Mouse (Mus musculus) T-helper 1 cell (primary cell): ENCODE data around the gene Fut2.

Experiments
- in situ Hi-C: fragments of 300-600 bp; cut with MboI, MseI; formaldehyde crosslinking; loops from one replicate; pipeline ENCODE4 v1.15.1; 2025; ENCODE audit warnings: high pct_unique_total_duplicates

Gene Fut2

DNA sequence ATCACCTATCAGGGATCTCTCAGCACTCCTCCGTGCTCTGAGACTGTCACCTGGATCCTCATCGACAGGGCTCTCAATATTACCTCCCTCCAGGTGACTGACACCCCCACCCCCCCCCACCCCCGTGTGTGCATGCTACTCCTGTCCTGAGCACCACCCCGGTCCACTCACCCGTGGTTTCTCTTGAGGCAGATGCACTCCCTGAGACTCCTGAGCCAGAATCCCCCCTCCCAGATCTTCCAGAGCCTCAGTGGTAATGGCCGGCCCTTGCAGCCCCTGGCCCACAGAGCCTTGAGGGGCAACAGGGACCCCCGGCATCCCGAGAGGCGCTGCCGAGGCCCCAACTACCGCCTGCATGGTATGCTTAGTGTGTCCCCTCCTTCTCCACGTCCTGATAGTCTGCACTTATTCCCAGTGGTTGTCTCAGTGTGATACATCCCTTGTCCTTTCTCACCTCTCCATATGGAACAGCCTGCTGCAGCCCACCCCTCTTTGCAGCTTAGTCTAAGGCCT, 37.4 kb upstream of the Fut2 start:
- in situ Hi-C loops = loop anchor here (10.0 kb wide), 1 partner anchor 809 kb away; the partner anchor contains the start of genes Fuz and Med25

GRCm38 (mm10) chr7:45702809-45703520, 36.8 kb upstream of the Fut2 start:
- in situ Hi-C loops = loop anchor here (10.0 kb wide), 1 partner anchor 808 kb away; the partner anchor contains the start of genes Fuz and Med25

DNA sequence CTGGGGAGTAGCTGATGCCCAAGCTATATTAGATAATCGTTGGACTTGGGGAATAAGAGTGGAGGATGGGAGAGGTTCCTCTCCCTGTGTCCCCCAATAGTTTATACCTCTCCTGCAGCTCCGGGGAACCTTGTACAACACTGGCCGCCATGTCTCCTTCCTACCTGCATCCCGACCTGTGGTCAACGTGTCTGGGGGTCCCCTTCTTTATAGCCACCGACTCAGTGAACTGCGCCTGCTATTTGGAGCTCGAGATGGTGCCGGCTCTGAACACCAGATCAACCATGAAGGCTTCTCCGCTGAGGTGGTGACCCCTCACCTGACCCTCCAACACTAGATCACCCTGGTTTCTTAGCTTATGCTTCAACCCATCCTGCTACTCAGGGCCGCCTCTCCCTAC, 36.1 kb upstream of the Fut2 start:
- in situ Hi-C loops = loop anchor here (10.0 kb wide), 1 partner anchor 808 kb away; the partner anchor contains the start of genes Fuz and Med25

DNA sequence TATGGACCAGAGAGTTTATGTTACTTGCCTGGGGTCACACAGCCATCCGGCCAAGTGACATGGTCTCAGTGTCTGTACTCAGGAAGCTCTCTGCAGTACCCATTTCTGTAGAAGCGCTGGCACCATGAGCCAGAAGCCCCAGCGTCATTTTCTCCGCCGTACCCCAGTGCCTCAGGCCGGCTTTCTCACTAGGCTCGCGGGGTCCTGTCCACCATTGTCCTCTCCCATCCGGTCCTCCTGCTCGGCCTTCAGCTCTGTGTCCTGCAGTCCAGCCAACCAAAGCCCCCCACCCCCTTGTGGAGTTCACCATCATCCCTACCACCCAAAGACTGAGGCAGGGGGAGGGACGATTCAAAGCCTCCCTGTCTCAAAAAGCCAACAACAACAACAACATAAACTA, 35.4 kb upstream of the Fut2 start:
- in situ Hi-C loops = loop anchor here (10.0 kb wide), 1 partner anchor 807 kb away; the partner anchor contains the start of genes Fuz and Med25

DNA sequence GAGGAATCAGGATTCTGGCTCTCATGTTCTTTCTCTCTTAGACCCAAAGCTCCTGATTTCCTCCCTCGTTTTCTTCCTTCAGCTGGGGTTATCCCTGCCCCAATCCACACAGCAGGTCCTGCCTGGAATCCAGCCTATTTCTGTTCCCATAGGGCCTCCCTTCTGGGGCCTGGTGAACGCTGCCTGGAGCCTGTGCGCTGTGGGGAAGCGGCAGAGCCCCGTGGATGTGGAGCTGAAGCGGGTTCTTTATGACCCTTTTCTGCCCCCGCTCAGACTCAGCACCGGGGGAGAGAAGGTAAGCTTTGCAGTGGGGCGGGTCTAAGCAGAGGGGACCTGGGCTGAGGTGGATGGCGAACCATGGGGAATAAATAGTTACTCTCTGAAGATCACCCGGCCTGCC, 34.9 kb upstream of the Fut2 start:
- in situ Hi-C loops = loop anchor here (10.0 kb wide), 1 partner anchor 806 kb away; the partner anchor contains the start of genes Fuz and Med25

- in situ Hi-C loops = loop anchor here (10.0 kb wide), 1 partner anchor 806 kb away; the partner anchor contains the start of genes Fuz and Med25
These were observed 34.3 kb upstream of the Fut2 start for GRCm38 (mm10) chr7:45700301-45701015.

DNA sequence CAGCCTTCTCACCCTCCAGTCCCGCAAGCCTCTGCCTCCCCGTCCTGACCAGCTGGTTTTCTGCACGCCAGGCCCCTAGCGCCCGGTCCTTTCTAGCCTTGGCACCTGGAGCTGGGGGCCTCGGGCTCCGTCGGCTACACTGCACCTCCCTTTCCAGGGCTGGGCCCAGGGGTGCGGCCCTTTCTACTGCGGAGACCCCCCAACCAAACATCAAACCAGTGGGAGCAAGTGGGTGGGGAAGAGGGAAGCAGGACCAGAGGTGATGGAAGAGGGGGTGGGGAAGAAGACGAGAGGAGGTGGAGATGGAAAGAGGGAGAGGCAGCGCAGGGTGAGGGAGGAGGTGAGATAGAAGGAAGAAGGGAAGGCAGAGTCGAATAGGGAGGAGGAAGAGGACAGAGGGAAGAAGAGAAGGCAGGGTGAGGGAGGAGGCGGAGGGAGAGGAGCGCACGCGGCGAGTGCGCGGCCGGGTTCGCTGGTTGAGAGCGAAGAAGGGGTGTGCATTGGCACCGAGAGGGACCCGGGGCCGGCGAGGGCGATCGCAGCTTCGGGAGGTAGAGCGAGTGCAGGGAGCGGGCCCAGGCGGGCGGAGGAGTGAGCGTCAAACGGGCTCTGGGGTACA, 33.4 kb upstream of the Fut2 start, which contains the start of gene Car11:
Gene Car11 (plus strand): TSS at position 321 of the 619 bp plus-strand sequence.
- in situ Hi-C loops = loop anchor here (10.0 kb wide), 1 partner anchor 805 kb away; the partner anchor contains the start of genes Fuz and Med25

GRCm38 (mm10) chr7:45697894-45698293, 31.7 kb upstream of the Fut2 start:
- in situ Hi-C loops = no loop called here

DNA sequence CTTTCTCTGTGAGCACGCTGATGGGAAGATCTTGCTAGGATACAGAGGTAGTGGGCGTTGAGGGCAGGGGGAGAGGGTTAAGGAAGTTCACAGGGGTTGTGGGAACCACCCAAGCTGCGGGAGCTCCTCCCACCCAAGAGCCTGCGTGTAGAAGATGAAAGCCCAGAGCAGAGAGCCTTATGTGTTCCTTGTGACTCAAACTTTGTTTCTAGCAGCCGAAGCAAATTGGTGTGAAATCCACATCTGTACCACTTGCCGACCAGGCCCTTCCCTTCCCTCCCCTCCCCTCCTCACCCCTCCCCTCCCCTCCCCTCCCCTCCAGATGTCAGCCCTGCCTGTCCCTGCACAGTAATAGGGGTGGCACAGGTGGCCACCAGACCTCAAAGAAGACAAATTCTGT, 28.9 kb upstream of the Fut2 start:
- in situ Hi-C loops = no loop called here

DNA sequence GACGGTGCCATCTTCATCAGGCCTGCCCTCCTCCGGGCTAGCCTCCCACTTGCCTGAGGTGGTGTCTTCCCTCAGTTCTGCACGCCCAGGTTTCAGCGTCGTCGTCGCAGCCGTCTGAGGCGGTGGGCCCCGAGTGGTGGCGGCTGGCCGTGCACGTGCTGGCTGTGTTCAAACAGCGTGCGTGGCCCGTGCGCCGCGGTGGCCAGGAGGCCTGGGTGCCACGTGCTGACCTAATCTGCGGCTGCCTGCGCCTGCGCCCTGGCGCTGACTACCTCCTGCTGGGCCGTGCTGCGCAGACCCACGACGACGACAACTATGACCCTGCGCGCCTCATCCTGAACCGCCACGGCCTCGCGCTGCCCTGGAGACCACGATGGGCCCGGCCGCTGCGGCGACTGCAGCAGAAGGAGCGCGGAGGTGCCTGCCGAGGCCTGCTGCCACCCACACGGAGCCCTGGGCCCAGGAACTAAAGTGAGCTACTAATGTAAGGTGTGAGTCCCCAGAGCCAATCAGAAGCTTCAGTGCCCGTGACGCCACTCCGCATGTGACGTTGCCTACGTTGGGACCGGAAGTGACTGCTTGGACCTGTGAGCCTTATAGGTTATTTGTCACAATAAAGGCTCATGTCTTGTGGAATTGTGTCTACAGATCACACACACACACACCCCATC, 27.9 kb upstream of the Fut2 start, which contains the start of gene Sec1:
Gene Sec1 (minus strand): TSS at position 482 of the 671 bp plus-strand sequence.
- in situ Hi-C loops = no loop called here

DNA sequence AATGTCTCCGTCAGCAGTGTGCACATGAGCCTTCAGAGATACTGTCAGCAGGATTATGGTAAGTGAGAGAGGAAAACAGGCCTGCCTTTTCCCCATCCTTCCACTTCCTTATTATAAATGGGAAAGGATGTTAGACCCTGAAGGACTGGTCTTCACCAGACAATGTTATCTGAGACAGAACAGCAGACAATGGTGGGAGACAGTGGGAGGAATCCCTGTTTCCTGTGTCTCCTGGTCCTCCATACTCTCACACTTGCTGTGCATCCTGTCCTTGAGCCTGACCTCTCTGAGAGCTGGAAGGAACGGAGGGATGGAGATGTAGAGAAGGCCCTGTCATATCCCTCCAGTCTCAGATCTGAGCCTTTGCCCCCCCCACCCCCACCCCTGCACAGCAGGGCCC, 26.2 kb upstream of the Fut2 start:
- in situ Hi-C loops = no loop called here

DNA sequence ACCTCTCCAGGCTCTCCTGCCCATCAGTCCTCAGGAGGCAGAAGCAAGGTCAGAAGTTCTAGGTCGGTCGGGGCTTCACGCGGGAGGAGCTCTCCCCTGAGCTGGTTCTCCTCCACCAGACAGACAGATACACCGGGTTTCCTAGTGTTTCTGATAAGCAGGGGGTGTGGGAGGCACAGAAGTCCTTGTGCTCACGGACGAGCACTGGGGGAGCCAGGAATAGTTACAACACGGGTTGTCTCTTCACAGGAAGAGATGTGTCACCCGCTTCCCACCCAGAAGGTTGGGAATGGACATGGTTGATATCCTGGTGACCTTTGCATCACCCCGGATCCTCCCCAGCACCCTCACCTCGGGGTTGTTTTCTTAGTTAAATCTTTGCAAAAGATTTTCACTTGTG, 23.6 kb upstream of the Fut2 start:
- in situ Hi-C loops = no loop called here

- in situ Hi-C loops = no loop called here
These were observed 22.9 kb upstream of the Fut2 start for GRCm38 (mm10) chr7:45689099-45689498.

- in situ Hi-C loops = no loop called here
These were observed 20.6 kb upstream of the Fut2 start for GRCm38 (mm10) chr7:45686841-45687240.

- in situ Hi-C loops = no loop called here
These were observed 19.6 kb upstream of the Fut2 start for GRCm38 (mm10) chr7:45685811-45686210.

- in situ Hi-C loops = no loop called here
These were observed 17.3 kb upstream of the Fut2 start, which contains the start of gene Ntn5 for GRCm38 (mm10) chr7:45683396-45684050. Ntn5 (plus strand) TSS chr7:45684022.

DNA sequence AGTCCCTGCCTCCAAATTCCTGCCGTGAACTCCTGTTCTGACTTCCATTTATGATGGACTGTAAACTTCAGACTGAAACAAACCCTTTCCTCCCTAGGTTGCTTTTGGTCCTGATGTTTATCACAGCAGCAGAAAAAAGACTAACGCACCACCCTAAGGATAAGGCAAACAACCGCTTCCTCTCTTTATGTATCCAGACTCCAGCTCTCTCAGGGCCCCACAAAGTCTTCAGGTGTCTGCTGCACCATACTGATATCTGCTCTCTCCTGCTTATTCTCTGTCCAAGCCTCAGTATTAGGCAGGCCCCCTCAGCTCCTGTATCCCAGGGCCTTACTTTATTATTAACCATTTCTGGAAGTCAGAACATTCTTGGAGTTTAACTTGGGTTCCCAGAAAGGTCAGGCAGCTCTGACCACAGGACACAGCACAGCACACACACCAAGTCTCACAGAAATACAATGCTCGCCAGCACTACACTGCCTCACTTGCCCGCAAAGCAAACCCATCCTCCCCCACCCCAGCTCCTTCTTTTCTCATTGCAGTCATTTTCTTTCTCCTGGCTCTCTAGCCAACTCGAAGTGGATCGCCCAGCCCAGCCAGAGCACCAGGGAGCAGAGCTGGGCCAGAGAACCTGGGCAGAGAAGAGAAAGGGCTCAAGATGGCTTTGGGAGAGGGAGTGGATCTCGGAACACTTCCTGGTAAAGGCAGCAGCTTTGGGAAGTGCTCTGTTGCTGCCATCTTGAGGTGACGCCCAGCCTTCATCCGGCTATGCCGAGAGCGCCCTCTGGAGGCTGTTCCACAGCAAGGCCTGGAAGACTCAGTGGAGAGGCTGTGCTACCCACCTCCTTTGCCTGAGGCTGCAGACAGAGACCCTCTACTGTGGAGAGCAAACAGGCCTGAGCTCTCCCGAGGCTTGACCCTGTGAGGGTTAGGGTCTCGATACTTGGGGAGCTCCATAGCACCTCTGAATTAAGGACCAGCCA, 16.2 kb upstream of the Fut2 start:
- in situ Hi-C loops = no loop called here

- in situ Hi-C loops = no loop called here
These were observed 15.0 kb upstream of the Fut2 start for GRCm38 (mm10) chr7:45681046-45681736.
